Mouse (Mus musculus): Measurements from ENCODE around the gene Eif5.
"Not testable (repeated sequence)": the region's sequence is repeated elsewhere in the genome, so short reads cannot be mapped to it uniquely, and the experiment has no call there.

The Eif5 gene

DNA sequence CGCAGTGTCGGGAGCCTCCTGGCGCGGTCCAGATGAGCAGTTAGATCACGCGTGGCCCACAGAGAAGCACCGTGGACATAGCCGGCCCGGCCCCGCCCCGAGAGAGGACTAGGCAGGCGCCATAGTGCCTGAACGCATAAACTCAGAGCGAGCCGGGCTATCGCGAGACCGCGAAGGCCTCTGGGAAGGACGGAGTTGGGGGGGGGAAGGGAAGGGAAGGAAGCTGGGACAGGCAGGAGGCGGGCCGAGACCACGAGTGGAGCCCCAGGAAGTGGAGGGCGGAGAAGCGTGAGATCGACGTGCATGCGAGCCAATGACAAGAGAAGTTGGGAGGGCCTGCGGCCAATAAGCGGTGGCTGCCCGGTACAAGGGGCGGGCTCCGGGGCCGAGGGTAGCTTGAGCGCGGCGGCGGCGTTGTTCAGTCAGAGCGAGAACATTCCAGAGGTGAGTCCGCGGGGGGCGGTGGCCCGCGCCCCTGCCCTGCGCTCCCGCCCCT is at the start of gene Eif5:
Eif5 (plus strand) TSS at position 221 of the 496 bp plus-strand sequence.
- DNase-seq, result peak; percentile 99

DNA sequence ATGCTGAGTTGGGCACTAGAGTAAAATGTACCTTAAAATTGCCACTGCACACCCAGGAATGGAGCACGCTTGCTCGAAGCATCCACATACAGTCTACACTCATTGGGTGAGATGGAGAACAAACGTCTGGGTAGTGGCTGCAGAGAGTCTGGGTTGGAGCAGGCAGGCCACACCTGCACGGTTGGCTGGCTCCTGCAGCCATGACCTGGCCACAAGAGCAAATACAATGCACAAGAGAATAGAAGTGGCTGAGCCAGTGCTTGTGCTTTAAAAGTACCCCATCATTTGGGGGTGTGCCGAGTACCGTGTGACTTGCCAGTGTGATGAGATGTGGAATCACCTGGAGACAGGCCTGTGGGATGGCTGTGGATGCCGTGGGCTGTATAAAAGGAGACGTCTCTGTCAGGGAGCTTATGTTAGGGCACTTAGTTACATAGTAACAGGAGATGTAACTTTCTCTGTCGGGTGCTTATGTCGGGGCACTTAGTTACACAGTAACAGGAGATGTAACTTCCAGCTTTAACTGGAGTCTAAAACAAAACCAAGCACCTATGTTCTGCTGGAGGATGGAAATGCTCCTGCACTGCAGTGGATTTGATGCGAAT is 48.5 kb upstream of the Eif5 start:
- peak; percentile 44 to 68 for DNase-seq

- no peak for DNase-seq
Measured at GRCm38 (mm10) chr12:111494931-111495330, 42.9 kb upstream of the Eif5 start.

- peak in 1 of 2 experiments; percentile 60 for DNase-seq
Measured at GRCm38 (mm10) chr12:111497076-111497475, 40.7 kb upstream of the Eif5 start.

GRCm38 (mm10) chr12:111499617-111500016 is 38.2 kb upstream of the Eif5 start:
- no peak for DNase-seq

- DNase-seq, result no peak
Measured at GRCm38 (mm10) chr12:111500725-111501124, 37.1 kb upstream of the Eif5 start.

GRCm38 (mm10) chr12:111503063-111503567 is 34.7 kb upstream of the Eif5 start:
- no peak for DNase-seq

DNA sequence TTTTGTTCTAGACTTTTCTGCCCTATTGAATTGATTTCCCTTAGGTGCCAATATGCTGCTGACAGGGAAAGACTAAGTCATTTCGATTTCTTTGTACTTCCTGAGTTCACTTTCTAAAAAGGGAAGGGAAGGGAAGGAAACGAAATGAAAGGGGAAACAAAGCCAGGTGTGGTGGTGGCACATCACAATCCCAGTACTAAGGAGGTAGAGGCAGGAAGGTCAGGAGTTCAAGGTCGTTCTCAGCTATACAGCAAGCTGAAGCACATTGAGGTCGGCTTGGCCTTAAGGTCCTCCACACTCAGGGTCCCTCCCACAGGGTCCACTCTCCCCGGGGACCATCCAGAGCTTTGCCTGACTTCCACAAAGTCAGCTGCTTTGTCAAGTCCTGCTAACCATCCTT is 34.2 kb upstream of the Eif5 start:
- DNase-seq, result no peak

DNA sequence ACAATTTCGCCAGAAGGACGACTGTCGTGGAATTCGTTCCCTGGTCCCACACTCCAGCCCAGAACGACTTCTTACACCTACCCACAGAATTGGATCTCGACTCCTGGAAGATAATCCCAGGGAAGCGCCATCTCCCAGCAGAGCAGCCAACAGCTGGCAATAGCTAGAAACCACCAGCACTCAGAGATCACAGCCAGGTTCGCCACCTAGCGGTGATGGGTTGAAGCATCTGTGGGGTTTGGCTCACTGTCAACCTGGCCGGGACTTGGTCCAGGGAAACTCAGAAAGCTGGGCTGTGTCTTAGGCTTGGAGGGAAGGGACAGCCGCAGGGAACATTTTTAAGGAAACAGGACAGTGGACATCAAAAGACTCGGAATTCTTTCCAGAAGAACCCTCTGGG is 32.9 kb upstream of the Eif5 start:
- peak; percentile 96 for DNase-seq

DNA sequence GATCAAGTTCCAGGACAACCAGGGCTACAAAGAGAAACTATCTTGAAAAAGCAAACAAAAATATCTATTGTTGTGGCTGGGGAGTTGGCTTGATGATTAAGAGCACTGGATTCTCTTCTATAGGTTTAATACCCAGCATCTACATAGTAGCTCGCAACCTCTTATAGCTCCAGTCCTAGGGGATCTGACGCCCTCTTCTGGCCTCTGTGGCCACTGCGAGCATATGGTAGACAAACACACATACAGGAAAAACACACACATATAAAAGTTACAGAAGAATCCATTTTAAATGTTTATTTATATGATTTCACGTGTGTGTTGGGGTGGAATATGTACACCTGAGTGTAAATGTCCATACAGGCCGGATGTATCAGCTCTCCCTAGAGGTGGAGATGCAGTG is 30.8 kb upstream of the Eif5 start:
- DNase-seq, result no peak

GRCm38 (mm10) chr12:111507962-111508361 is 29.9 kb upstream of the Eif5 start:
- DNase-seq, result no peak

- not testable (repeated sequence) for DNase-seq
Measured at GRCm38 (mm10) chr12:111508438-111508837, 29.4 kb upstream of the Eif5 start.

GRCm38 (mm10) chr12:111512572-111513063 is 25.2 kb upstream of the Eif5 start:
- DNase-seq, result no peak

- DNase-seq, result peak in 1 of 2 experiments; percentile 44
Measured at GRCm38 (mm10) chr12:111513673-111514072, 24.1 kb upstream of the Eif5 start.

- DNase-seq, result peak in 1 of 2 experiments; percentile 45
Measured at GRCm38 (mm10) chr12:111514231-111514792, 23.5 kb upstream of the Eif5 start.

DNA sequence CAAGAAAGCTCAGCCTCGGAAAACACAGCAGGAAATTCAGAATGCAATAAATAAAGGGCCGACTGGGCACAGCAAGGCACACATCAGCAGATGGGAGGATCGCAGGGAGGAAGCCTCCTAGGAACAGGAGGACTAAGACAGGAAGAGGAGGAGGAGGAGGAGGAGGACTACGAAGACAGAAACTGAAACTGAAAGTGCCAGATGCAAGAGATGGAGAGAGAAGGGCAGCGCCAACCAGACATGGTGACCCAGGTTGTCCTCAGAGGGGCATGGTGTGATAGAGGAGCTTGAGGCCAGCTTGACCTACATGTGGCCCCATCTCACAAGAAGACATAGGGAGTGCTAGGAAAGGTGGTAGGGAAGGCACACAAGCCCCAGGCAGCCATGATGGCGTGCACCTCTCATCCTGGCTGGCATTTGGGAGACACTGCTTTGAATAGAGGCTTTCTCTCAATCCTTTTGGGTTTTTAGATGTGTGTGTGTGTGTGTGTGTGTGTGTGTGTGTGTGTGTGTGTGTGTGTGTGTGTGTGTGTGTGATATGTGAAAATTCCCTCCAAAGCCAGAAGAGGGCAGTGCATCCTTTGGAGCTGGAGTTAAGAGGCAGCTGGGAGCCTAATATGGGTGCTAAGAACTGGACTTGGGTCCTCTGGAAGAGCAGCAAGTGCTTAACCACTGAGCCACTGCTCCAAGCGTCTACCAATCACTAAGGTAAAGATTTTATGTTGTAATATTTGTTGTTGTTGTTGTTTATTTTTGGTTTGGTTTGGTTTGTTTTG is 22.8 kb upstream of the Eif5 start:
- DNase-seq, result no peak

DNA sequence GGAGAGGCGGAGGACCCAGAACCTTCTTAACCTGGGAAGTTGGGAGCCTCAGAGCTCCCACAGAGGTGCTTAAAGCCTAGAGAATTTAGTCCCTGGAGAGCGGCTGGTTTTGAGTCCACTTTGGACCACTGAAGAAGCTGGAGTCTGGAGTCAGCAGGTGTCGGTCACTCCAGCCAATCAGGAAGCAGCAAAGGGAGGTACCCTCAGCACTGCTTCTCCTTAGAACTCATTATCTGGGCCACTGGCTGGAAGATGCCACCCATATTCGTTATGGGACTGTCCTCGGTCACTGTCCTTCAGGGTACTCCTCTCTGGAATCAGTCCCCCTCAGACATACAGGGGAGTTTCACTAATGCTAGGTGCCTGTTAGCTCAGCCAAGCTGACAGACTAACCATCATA is 21.9 kb upstream of the Eif5 start:
- no peak for DNase-seq

DNA sequence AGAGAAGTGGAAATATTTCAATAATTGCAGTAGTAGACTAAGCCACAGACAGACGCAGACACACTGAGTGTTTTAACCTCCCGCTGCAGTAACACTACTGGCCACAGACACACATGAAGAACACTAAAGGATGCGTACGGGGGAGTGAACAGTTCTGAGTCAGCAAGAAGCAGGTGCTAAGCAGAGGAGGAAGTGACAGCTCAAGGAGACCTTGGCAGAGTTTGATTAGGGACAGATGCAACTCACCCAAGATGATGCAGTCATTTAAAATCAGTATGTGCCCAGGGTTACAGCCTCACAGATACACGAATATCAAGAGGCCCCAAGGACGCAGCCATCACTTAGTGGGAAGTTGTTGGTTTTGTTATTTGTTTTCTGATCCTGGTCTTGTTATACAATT is 21.0 kb upstream of the Eif5 start:
- DNase-seq, result peak in 1 of 2 experiments; percentile 47

- no peak for DNase-seq
Measured at GRCm38 (mm10) chr12:111517901-111518300, 19.9 kb upstream of the Eif5 start.

DNA sequence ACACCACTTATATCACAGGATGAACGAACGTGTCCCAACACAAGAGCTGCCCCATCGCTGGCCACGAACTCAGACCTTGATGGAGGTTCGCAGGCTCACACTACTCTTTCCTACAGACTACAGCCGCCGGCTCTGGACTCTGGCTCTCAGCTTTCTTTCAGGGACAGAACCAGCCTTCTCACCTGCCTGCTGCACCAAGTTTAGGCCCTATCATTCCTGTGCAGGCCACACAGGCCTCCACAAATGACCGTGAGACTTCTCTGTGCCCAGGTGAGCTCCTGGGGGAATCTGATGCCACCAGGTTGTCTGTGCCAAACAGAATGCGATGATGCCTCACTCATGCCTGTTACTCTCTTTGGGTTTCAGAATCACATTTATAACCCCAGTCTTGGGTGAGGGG is 19.4 kb upstream of the Eif5 start:
- no peak for DNase-seq

DNA sequence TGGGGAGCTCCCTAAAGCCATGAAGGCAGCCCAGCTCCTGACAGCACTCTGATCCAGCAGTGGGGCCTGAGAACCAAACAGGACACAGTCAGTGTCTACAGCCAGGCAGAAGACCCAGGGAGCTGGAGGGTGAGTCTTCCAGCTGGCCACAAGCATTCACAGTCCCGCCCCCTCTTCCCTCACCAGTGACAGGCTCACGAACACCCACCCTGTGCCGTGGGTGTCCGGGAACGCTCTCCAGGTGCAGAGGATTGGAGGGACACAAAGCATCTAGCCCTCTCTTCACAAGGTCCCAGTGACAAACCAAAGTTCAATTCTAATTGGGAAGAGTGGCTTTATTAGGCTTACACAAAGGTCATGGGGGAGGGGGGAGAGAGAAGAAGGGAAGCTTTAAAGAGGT is 18.0 kb upstream of the Eif5 start:
- no peak for DNase-seq

DNA sequence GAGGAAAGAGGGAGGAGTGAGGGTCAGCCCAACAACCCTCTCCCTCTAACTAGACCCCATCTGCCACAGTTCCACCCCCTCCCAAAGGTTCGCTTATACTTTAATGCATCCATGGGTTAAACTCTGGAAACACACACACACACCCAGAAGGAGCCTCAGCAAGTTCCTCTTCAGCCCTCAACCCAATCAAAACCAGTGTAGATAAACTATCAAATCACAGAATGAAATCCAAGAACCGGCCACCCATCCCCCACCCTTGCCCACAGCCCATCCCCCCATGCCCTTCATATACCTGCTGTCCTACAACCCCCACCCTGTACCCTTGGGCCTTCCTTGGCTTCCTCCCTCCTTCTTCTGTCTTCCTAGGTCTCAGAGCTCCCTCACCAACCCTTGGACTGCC is 16.8 kb upstream of the Eif5 start:
- DNase-seq, result no peak

DNA sequence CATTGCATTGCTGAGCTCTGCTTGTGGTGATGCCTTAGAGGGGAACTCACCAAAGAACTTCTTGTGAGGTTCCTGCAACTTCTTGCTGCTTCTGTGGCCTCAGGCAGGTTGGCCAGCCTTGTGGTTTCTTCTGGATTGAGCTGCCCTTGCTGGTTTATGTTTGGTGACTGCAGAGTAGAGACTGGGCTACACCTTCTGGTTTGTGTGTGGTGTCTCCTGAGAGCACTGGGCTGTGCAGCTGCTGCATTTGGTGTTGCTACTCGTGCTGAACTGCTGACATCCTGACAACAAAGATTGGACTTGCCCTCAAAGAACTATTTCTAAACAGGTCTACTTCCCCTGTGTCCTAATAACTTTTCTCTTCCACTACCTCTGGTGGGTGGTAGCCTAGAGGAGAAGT is 13.3 kb upstream of the Eif5 start:
- no peak for DNase-seq

DNA sequence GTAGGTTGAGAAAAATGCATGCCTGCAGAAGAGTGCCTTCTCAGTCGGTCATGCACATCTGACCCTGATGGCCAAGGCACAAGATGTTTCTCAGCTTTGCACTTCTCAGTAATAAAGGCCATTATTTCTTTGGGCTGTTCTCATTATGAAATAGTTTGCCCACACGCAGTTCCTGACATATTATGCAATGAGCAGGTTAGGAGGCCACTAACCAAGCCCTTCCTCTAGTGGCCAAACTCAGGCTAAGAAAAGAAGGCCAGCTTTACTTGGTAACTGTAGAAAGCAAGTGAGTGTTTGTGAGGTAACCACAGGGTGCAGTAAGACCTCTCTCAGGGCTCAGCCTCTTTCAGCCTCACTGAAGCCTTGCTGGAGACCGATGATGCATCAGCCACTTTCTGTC is 12.9 kb upstream of the Eif5 start:
- DNase-seq, result no peak

Measured in kidney, postnatal 4 days (tissue).